Mouse (Mus musculus): ENCODE measurements around the gene Vti1b.

GRCm38 (mm10) chr12:79118991-79119390, 53.5 kb downstream of the Vti1b start:
- no peak for TF ChIP-seq USF2 (conservative IDR thresholded peaks at IDR 0.05; ENCODE audit: low read depth, low read length)
- no peak for TF ChIP-seq TCF12 (IDR thresholded peaks at IDR 0.05; ENCODE audit: low read depth, low read length)
- no peak for TF ChIP-seq CTCF (conservative IDR thresholded peaks at IDR 0.05 in 1 of 2, IDR thresholded peaks at IDR 0.05 in 1 of 2; ENCODE audit: low read depth in 2 of 2, low read length in 2 of 2)
- no peak for TF ChIP-seq POLR2A (IDR thresholded peaks at IDR 0.05; ENCODE audit: low read depth, low read length)
- TF ChIP-seq ETS1 (conservative IDR thresholded peaks at IDR 0.05; ENCODE audit: low read depth, low read length): no peak
- TF ChIP-seq CHD2 (IDR thresholded peaks at IDR 0.05; ENCODE audit: low read length): no peak
- no peak for TF ChIP-seq MAFK (IDR thresholded peaks at IDR 0.05; ENCODE audit: insufficient replicate concordance, low read length)
- no peak for TF ChIP-seq ZKSCAN1 (IDR thresholded peaks at IDR 0.05; ENCODE audit: borderline replicate concordance, low read depth, low read length)
- TF ChIP-seq NELFE (IDR thresholded peaks at IDR 0.05; ENCODE audit: low read depth, low read length): no peak
- no peak for TF ChIP-seq BHLHE40 (IDR thresholded peaks at IDR 0.05; ENCODE audit: low read depth, low read length)
- no peak for TF ChIP-seq TBP (conservative IDR thresholded peaks at IDR 0.05; ENCODE audit: low read depth, low read length)
- no peak for TF ChIP-seq ZNF384 (IDR thresholded peaks at IDR 0.05; ENCODE audit: low read depth, low read length)
- TF ChIP-seq CHD1 (IDR thresholded peaks at IDR 0.05; ENCODE audit: low read depth, low read length): no peak
- TF ChIP-seq NRF1 (IDR thresholded peaks at IDR 0.05; ENCODE audit: low read depth, low read length): no peak

Data from CH12.LX (cell line).